Mouse (Mus musculus) forebrain, embryonic 11.5 days (tissue): ENCODE results near the gene Ccr1. TPM values are rescaled to one million over a fixed set of nuclear protein-coding genes. Genes with fewer than 3 reads are reported as not detected.
A peak's percentile ranks its signal among the peaks of the same experiment; 100 is the strongest.
"Not testable (repeated sequence)": the region's sequence is repeated elsewhere in the genome, so short reads cannot be mapped to it uniquely, and the experiment has no call there.

Source experiments
- ATAC-seq: fragments of 200-750 bp; cut with Nextera tagmentation; replicated peaks from 2 replicates; pipeline ENCODE4 v1.8.0; 2017; ENCODE audit warnings: moderate TSS enrichment; ENCODE audit not compliant: low FRiP score
- DNase-seq: peaks from one replicate; pipeline ENCODE4 v3.0.0-alpha.2; 2017; ENCODE audit warnings: low spot score
- H3K27ac ChIP-seq: fragments of 300-500 bp; sonication (generic); 2 replicates; pipeline ENCODE4 v1.5.1; 2014; ENCODE audit warnings: low read depth, low read length
- H3K27me3 ChIP-seq: fragments of 300-500 bp; sonication (generic); 2 replicates; pipeline ENCODE4 v1.6.1; 2014; ENCODE audit warnings: mild to moderate bottlenecking, low read length, mixed read lengths; ENCODE audit not compliant: control insufficient read depth, insufficient read depth
- H3K36me3 ChIP-seq: fragments of 300-500 bp; sonication (generic); 2 replicates; pipeline ENCODE4 v1.6.1; 2014; ENCODE audit warnings: mild to moderate bottlenecking, low read length, moderate library complexity, mixed read lengths; ENCODE audit not compliant: control insufficient read depth, insufficient read depth
- H3K4me1 ChIP-seq: fragments of 300-500 bp; sonication (generic); replicated peaks from 2 replicates; pipeline ENCODE4 v1.6.1; 2014; ENCODE audit warnings: low read length, mixed read lengths; ENCODE audit not compliant: control insufficient read depth, insufficient read depth
- H3K4me2 ChIP-seq: fragments of 300-500 bp; sonication (generic); 2 replicates; pipeline ENCODE4 v1.6.1; 2014; ENCODE audit warnings: low read depth, mild to moderate bottlenecking, low read length, moderate library complexity, mixed read lengths; ENCODE audit not compliant: severe bottlenecking
- H3K4me3 ChIP-seq: fragments of 300-500 bp; sonication (generic); 2 replicates; pipeline ENCODE4 v1.5.1; 2014; ENCODE audit warnings: low read depth, low read length
- H3K9ac ChIP-seq: fragments of 300-500 bp; sonication (generic); 2 replicates; pipeline ENCODE4 v1.6.1; 2014; ENCODE audit warnings: low read length
- H3K9me3 ChIP-seq: fragments of 300-500 bp; sonication (generic); 2 replicates; pipeline ENCODE4 v1.6.1; 2016; ENCODE audit warnings: low read length, mixed read lengths; ENCODE audit not compliant: control insufficient read depth
- WGBS: fragments of 180-500 bp; shearing (Covaris S2); extraction: QIAGEN DNeasy Blood & Tissue Kit; methylation state at CpG from one replicate; pipeline ENCODE4 v1.1.7; 2014; 5-methylcytosine and 5-hydroxymethylcytosine counted together
- polyA plus RNA-seq: library from polyadenylated mRNA; unstranded; fragments of >200 nt; fragmentation: Nextera tagmentation; extraction: Ambion mirVana; gene quantifications from 2 replicates; pipeline ENCODE4 v1.2.1, GENCODE M21; 2014

Ccr1 gene
- polyA plus RNA-seq, 1 experiment from 2014 or later = 0.60 TPM

DNA sequence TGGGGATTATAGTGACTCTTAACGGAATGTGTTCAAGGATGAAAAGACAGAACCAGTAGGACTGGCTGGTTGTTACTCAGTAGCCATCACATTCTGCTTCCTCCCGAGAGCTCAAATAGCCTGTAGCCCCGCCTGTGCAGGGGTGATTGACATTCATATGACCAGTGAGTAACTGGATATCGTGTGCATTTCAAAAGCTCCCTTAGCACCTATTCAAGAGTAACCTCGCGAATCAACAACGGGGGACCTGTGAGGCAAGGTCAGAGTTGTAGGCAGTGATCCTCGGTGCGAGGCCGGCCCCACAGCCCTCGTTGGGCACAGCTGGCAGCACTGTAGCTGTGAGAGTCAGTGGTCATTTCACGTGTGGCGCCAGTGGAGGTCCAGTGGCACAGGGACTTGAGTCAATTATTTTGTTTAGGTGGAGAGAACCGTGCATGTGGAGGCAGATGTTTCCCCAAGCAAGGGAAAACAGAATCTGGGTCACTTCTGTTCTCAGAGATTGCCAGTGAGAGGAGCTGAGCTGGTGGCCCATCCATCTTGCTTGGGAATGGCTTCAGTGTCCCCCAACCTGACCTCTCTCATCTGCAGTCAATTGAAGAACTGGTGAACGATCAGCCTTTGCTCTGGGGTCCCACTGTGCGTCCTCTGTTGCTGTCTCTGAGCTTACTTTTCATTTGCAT lies 41.1 kb downstream of the Ccr1 start:
- H3K4me3 ChIP-seq = no peak overlapping the region
- peaks cover 3% of the 10 kb centered on the region; the same call in 1 of the 2 replicates for H3K9me3 ChIP-seq
- DNase-seq = no peak
- no peaks in the 10 kb centered on the region for H3K27me3 ChIP-seq
- H3K36me3 ChIP-seq = no peaks in the 10 kb centered on the region
- 64% methylated on average over 16 of the region's 16 CpGs for WGBS
- no peak overlapping the region for H3K9ac ChIP-seq
- H3K4me1 ChIP-seq = 0 out of 2 replicates have a peak, but pooled peaks cover 2% of the 10 kb centered on the region
- H3K27ac ChIP-seq = no peak overlapping the region
- ATAC-seq = no peak
- H3K4me2 ChIP-seq = no peak overlapping the region

DNA sequence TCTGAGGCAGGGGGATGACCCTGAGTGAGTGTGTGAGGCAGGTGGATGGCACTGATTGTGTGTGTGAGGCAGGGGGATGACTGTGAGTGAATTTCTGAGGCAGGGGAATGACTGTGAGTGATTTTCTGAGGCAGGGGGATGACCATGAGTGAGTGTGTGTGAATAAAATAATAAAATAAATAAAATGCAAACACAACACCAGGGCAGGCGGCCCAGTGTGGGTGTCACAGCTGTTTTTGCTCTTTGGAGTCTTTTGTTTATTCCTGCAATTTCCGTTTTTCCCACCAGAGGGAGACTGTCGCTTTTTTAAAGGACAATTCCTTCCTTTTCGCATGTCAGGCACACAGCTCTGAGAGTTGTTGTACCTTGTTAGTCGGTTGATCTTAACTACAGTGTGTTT lies 42.5 kb downstream of the Ccr1 start:
- ATAC-seq, H3K4me3 ChIP-seq: not testable (repeated sequence)
- peak overlapping the region; percentile 36; the same call in 1 of the 2 replicates for H3K4me2 ChIP-seq

GRCm38 (mm10) chr9:123925101-123925946 lies 43.2 kb downstream of the Ccr1 start:
- H3K36me3 ChIP-seq = no peaks in the 10 kb centered on the region
- 5% methylated on average over 44 of the region's 44 CpGs for WGBS
- peak; percentile 90 for DNase-seq
- 0 out of 2 replicates have a peak, but pooled peaks cover 2% of the 10 kb centered on the region for H3K4me1 ChIP-seq
- peak overlapping the region; percentile 76 for H3K9ac ChIP-seq
- peak overlapping the region; percentile 78 for H3K4me2 ChIP-seq
- H3K4me3 ChIP-seq = peak overlapping the region; percentile 53
- H3K9me3 ChIP-seq = peaks cover 3% of the 10 kb centered on the region; the same call in 1 of the 2 replicates
- peak overlapping the region; percentile 86 for H3K27ac ChIP-seq
- peak; percentile 88 for ATAC-seq
- H3K27me3 ChIP-seq = no peaks in the 10 kb centered on the region

More for the DNA sequence above, 42.5 kb downstream of the Ccr1 start:
- H3K4me1 ChIP-seq, H3K36me3 ChIP-seq, H3K27ac ChIP-seq, H3K27me3 ChIP-seq, H3K9me3 ChIP-seq: not testable (repeated sequence)
- DNase-seq = peak; percentile 69
- 7% methylated on average over 5 of the region's 5 CpGs for WGBS
- peak overlapping the region; percentile 38; the same call in 1 of the 2 replicates for H3K9ac ChIP-seq

- no peaks in the 10 kb centered on the region for H3K36me3 ChIP-seq
- under 1% methylated on average over 48 of the region's 49 CpGs for WGBS
- H3K27me3 ChIP-seq = no peaks in the 10 kb centered on the region
- peak overlapping the region; percentile 53 for H3K4me3 ChIP-seq
- DNase-seq (peak; percentile 93), ATAC-seq (peak; percentile 89)
- peak overlapping the region; percentile 76 for H3K9ac ChIP-seq
- H3K27ac ChIP-seq = peak overlapping the region; percentile 86
- H3K4me2 ChIP-seq = peak overlapping the region; percentile 78
- H3K9me3 ChIP-seq = peaks cover 3% of the 10 kb centered on the region; the same call in 1 of the 2 replicates
- 0 out of 2 replicates have a peak, but pooled peaks cover 2% of the 10 kb centered on the region for H3K4me1 ChIP-seq
These were observed 43.9 kb downstream of the Ccr1 start for GRCm38 (mm10) chr9:123924589-123925066.

DNA sequence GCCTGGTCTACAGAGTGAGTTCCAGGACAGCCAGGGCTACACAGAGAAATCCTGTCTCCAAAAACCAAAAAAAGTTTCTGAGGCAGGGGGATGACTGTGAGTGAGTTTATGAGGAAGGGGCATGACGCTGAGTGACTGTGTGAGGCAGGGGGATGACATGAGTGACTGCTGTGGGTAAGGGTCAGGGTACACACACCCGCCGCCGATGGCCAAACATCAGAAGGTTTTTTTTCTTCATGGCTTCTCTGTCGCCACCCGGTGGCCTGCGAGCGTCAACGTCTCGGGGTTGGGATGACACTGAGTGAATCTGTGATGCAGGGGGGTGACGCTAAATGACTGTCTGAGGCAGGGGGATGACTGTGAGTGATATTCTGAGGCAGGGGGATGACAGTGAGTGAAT lies 44.5 kb downstream of the Ccr1 start:
- not testable (repeated sequence) for H3K36me3 ChIP-seq, H3K4me1 ChIP-seq, H3K27me3 ChIP-seq, H3K9me3 ChIP-seq, H3K9ac ChIP-seq
- H3K4me2 ChIP-seq = peak overlapping the region; percentile 78
- peak; percentile 63 for ATAC-seq
- H3K27ac ChIP-seq = peak overlapping the region; percentile 86; the same call in 1 of the 2 replicates
- DNase-seq = peak; percentile 87
- under 1% methylated on average over 11 of the region's 11 CpGs for WGBS
- H3K4me3 ChIP-seq = peak overlapping the region; percentile 53

DNA sequence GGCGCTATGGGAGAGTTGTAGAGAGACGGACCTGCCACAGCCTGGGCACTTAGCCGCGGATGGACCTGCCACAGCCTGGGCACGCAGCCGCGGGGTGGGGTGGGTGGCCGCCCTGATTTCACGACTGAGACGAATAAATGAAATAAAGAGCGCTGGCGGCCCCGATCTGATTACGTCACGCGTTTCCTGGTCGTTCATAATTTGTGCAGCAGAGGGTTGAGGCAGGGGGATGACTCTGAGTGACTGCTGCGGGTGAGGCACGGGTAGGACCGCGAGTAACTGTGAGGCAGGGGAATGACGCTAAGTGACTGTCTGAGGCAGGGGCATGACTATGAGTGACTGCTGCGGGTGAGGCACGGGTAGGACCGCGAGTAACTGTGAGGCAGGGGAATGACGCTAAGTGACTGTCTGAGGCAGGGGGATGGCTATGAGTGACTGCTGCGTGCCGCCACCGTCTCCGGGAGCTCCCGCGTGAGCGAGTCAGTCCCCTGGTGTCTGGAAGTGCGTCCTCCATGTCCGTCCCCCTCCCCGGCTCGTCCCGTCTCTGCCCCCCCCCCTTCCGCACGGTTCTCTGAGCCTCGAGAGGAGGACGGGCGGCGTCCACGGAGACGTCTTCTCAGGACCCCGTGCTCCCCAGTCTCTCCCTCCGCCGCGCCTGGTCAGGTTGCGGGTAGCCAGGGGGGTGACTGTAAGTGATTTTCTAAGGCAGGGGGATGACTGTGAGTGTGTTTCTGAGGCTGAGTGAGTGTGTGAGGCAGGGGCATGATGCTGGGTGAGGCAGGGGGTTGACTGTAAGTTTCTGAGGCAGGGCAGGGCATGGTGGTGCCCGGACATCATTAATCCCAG lies 45.1 kb downstream of the Ccr1 start:
- 0 out of 2 replicates have a peak, but pooled peaks cover 2% of the 10 kb centered on the region for H3K4me1 ChIP-seq
- DNase-seq = peak; percentile 76
- peak overlapping the region; percentile 30 for H3K4me3 ChIP-seq
- peaks cover 3% of the 10 kb centered on the region; the same call in 1 of the 2 replicates for H3K9me3 ChIP-seq
- no peaks in the 10 kb centered on the region for H3K36me3 ChIP-seq
- H3K27ac ChIP-seq = peak overlapping the region; percentile 25; the same call in 1 of the 2 replicates
- H3K9ac ChIP-seq = peak overlapping the region; percentile 27; the same call in 1 of the 2 replicates
- under 1% methylated on average over 47 of the region's 53 CpGs for WGBS
- peak; percentile 9 for ATAC-seq
- no peaks in the 10 kb centered on the region for H3K27me3 ChIP-seq
- peak overlapping the region; percentile 78 for H3K4me2 ChIP-seq
